Mouse (Mus musculus): ENCODE results near the gene Csf2rb.
"Not testable (repeated sequence)": the region's sequence is repeated elsewhere in the genome, so short reads cannot be mapped to it uniquely, and the experiment has no call there.

Gene Csf2rb

DNA sequence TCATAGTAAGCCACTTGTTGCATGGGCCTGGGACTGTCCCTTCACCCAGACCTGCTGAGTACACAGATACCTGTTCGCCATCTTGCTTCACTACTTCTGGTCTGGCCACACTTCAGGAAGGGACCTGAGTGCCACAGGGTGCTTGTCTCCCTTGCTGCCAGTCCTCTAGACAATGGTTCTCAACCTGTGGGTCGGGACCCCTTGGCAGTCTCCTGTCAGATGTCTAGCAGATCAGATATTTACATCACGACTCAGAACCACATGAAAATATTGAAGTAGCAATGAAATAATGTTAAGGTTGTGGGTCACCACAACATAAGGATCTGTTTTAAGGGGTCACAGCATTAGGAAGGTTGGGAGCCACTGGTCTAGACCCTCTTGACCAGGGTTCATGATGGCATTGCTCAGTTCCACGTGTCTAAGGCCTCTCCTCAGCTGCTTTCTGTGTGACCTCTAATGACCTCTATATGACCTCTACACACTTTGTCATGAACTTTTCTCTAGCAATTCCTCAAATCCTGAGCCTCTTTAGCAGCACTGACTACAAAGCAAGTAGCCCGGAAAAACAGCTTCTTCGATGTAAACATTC, 2.3 kb downstream of the Csf2rb start:
- DNase-seq (ENCODE audit: low spot score) = not testable (repeated sequence)

- no peak for DNase-seq (ENCODE audit: low spot score)
Measured at GRCm38 (mm10) chr15:78328520-78329097, 3.1 kb downstream of the Csf2rb start.

GRCm38 (mm10) chr15:78329972-78330371, 4.4 kb downstream of the Csf2rb start:
- not testable (repeated sequence) for DNase-seq (ENCODE audit: low spot score)

GRCm38 (mm10) chr15:78330706-78331105, 5.2 kb downstream of the Csf2rb start:
- no peak for DNase-seq (ENCODE audit: low spot score)

DNA sequence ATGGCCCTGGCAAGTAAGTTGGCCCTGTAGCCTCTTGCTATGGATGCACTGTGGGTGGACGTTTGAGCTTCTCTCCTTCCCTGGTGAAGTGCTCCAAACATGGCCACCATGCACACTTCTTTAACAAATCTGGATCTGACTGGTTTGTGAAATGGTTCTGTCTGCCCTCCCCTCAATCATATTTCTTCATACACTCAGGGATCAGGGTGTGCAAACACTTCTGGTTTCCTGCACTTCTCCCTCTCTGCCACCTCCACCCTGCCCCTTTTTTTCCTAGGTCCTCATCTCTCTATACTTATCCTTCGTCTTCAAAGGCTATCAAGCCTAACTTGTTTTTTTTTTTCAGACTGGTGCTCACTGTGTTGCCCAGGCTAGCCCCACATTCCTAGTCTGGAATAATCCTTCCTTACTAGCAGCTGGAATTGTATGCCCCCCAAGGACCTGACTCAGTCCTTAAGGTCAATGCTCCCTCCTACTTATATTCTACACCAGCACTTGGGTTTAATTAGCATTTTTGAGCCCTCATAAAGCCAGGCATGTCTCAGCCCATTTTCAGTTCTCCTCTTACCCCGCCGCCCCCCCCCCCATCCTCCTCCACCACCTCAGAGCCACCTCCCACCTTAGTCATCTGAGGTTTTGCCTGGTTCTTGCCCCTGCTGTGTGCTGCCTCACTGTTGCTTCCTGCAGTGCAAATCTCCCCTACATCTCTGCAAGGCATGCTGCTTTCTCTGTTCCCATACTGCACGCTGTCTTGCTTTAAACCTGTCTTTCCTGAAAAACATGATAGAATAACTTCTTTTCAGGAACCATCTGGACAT, 6.2 kb downstream of the Csf2rb start:
- DNase-seq (ENCODE audit: low spot score) = peak; percentile 48

DNA sequence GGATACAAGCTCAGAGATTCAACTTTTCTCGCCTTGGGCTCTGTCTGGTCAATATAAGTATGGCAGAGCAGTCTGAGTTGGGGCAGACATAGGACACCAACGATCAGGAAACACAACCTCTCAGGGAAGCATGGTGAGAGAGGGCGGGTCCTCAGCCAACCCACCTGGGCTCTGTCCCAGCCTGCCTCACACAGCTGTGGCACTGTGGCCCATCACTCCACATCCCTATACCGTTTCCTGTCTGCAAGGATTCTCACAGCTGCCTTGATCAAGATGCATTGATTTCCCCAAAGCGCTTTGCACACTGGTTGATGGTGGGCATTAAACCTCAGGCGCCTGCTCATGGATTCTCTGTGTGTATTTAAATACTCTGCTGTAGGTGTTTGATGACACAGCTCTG, 7.4 kb downstream of the Csf2rb start:
- DNase-seq (ENCODE audit: low spot score) = no peak

DNA sequence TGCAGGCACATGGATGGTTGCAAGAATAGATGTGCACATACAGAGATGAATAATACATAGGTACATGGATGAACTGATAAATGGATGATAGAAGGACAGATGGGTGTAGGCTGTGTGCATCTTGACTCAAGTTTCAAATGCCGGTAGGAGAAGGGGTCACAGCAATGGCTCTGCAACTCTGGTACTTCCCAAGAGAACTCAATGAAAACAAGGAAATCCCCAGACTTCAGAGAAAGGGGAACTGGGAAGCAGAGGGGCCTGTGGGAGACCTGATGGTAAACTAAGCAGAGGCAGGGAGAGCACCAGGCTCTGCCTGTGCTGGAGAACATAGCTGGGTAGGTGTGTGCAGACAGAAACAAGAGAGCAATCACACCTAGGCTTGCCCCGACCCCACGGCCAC, 8.8 kb downstream of the Csf2rb start:
- DNase-seq (ENCODE audit: low spot score) = no peak

DNA sequence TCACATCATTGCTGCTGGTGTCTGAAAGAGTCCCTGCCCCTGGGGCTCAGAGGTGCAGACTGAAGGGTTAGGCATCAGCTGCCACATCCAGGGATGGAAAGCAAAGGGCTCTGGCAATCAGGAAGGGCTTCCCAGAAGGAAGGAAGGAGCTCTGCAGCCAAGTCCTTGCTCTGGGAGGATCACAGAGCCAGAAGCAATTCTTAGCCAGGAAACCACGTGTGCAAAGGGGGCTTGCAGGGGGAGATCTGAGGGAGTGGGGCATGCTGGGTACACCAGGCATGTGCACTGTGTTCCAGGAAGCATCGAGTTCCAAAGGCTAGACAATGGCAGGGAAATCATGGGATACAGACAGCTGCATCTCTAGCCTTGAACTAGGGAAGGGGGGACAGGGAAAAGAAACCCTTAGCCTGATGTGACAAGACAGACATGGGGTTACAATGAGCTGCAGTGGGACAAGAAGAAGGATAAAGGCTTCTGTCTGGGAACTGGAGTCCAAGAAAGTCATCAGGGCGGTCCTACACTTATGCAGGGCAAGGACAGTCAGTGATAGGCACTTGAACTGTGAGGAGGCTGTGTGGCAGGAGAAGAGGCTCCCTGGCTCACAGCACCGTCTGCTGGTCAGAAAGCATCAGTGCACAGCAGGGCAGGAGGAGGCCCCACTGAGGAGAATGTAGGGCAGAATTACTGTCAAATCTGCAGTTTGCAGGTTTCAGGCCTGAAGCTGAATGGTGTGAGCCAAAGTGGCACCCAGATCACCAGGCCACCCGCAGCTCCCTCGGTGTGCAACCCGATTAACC, 14.3 kb downstream of the Csf2rb start:
- peak; percentile 57 for DNase-seq (ENCODE audit: low spot score)

- DNase-seq (ENCODE audit: low spot score) = not testable (repeated sequence)
Measured at GRCm38 (mm10) chr15:78340919-78341318, 15.4 kb downstream of the Csf2rb start.

DNA sequence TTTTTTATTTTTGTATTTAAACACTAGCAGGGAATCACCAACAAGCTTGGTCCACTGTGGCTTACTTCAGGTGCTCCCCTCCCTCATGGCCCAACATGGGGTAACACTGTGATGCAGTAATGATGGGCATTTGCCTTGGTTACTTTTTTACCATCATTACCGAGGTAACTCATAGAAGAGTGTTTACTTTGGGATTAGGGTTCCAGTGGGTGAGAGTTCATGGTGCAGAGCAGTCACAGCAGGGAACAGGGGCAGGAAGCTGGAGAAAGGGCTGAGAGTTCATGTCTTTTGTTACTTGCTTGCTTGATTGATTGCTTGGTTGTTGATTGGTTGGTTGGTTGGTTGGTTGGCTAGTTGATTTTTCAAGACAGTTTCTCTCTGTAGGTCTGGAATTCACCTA, 18.1 kb downstream of the Csf2rb start:
- DNase-seq (ENCODE audit: low spot score) = no peak

GRCm38 (mm10) chr15:78344567-78344966, 19.0 kb downstream of the Csf2rb start:
- no peak for DNase-seq (ENCODE audit: low spot score)

GRCm38 (mm10) chr15:78351586-78352165, 26.1 kb downstream of the Csf2rb start:
- peak; percentile 28 for DNase-seq (ENCODE audit: low spot score)

GRCm38 (mm10) chr15:78354958-78355357, 29.4 kb downstream of the Csf2rb start:
- DNase-seq (ENCODE audit: low spot score) = peak; percentile 46

GRCm38 (mm10) chr15:78355548-78355947, 30.0 kb downstream of the Csf2rb start:
- no peak for DNase-seq (ENCODE audit: low spot score)

GRCm38 (mm10) chr15:78365916-78366315, 40.4 kb downstream of the Csf2rb start:
- no peak for DNase-seq (ENCODE audit: low spot score)

GRCm38 (mm10) chr15:78366875-78367274, 41.3 kb downstream of the Csf2rb start:
- DNase-seq (ENCODE audit: low spot score) = no peak

- no peak for DNase-seq (ENCODE audit: low spot score)
Measured at GRCm38 (mm10) chr15:78367811-78368210, 42.3 kb downstream of the Csf2rb start.

- peak; percentile 64 for DNase-seq (ENCODE audit: low spot score)
Measured at GRCm38 (mm10) chr15:78368926-78369346, 43.4 kb downstream of the Csf2rb start.

DNA sequence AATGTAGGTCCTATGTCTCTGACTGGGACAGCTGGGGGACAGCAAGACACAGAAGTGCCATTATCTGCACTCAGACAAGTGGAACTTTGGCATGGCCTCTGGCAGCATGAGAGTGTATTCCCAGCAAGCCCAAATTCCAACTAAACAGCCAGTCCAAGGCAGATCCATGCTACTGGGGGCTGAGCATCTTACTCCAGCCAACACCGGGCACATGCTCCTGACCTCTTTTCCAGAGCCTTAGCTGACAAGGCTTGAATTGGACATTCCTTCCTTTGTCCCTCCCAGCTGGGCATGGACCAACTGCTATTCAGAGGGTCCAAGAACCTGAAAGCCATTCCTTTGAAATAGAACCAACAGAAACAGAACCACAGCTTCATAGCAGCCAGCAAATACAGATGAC, 44.1 kb downstream of the Csf2rb start:
- DNase-seq (ENCODE audit: low spot score) = no peak

DNA sequence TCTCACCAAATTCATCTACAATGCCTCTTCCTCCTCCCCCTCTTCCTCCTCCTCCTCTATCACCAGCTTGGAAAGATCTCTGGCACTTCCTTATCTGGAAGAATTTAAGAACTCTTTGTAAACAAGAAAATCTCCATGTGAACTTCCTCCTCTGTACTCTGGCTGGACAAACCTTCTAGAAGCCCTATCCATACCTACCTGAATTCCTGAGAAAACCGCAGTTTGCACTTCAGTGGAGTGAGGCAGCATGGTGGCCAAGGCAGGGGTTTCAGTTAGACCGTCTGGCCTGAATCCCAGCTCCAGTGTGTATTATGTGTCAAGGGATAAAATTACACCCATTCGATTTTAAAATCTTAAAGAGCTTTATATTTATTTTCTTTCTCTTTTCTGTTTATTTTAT, 47.2 kb downstream of the Csf2rb start:
- peak; percentile 79 for DNase-seq (ENCODE audit: low spot score)

- peak; percentile 40 for DNase-seq (ENCODE audit: low spot score)
Measured at GRCm38 (mm10) chr15:78374204-78374603, 48.7 kb downstream of the Csf2rb start.

GRCm38 (mm10) chr15:78377859-78378258, 52.3 kb downstream of the Csf2rb start:
- no peak for DNase-seq (ENCODE audit: low spot score)
